Mouse (Mus musculus) spleen, postnatal 36 days (tissue): ENCODE measurements around the gene Flot2.
"Not testable (repeated sequence)": the region's sequence is repeated elsewhere in the genome, so short reads cannot be mapped to it uniquely, and the experiment has no call there.

ENCODE experiments used
- DNase-seq, 2 experiments: peaks; one replicate each; pipeline ENCODE4 v3.0.0; 2022; ENCODE audit warnings: low spot score in 2 of 2, mixed read lengths in 1 of 2

The Flot2 gene

GRCm38 (mm10) chr11:78037831-78038752 is at the start of gene Flot2:
Flot2 (plus strand) TSS chr11:78037931.
- DNase-seq, result peak; percentile 46 to 53

DNA sequence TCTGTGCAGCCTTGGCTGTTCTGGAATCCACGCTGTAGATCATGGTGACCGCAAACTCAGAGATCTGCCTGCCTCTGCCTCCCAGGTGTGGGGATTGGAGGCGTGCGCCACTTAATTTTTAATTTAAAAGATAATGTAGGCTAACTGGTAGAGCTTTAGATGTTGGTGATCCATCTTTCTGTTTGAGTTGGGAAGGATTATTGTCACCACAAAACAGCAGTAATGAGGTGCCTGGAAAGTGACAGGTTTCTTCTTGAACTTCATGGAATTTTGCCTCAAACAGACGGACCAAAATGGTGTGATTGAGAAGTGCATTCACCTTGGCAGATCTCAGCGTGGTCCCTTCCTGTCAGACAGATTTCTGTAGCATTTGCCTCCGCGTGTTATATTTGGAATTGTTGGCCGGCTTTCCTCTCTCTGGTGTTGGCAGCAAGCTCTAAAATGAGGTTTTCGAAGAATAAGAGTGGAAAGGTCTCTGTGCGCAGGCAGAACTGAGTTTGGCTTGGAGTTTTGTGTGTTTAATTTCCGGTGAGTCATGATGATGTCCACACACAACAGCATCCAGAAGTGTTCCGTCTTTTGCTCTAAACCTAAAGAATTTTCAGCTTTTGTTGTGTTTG is 48.5 kb upstream of the Flot2 start:
- no peak for DNase-seq

DNA sequence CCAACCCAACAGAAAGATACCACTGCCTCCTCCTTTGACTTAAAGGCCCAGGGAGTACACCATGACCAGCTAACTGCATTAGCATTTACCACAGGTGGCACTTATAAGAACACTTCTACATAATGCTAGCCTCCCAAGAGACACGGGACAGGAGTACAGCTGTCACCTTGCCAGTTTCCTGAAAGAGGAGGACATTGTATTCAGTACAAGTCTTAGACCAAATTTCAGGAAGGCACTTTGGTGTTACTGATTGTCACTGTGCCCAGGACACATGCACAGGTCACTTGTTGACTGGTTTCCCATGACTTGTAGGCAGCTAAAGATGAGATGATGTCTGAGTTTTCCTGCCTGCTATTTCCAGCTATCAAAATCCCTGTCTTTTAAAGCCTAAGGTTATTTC is 42.2 kb upstream of the Flot2 start:
- no peak for DNase-seq

DNA sequence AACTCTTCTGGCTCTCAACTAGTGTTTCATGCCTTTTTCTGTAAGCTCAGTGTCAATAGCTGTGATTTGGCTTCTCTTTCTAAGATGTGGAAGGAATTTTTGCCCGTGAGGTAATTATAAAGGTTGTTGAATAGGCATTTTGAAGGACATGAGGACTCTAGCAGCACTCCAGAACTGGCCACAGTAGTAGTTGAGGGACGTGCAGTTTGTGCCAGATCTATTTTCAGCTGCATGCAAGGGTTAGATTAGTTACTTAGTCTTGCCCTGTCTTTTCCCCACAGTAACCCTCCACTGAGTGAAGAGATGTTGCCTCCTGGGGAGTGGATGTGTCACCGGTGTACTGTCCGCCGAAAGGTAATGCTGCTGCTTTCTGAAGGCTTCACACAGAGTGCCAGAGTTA is 31.3 kb upstream of the Flot2 start:
- no peak for DNase-seq

DNA sequence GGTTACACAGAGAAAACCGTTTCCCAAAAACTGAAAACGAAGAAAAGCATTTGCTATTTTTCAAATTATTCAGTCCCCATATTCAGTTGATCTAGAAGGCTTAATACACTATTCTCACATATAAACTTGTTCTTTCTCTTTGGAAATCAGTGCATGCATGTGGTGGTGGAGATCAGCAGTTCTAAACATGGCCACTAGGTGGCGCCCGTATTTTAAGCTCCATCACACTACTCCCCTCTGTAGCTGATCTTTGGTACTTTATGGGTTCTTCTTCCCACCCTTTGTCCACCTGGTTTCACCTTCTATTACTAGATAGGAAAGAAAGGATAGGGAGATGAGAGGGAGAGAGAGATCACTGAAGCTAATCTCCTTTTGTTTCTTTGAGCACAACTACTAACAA is 18.1 kb upstream of the Flot2 start:
- DNase-seq, result peak; percentile 43 to 53

GRCm38 (mm10) chr11:78023607-78024006 is 14.1 kb upstream of the Flot2 start:
- DNase-seq, result no peak

GRCm38 (mm10) chr11:78029240-78029639 is 8.5 kb upstream of the Flot2 start:
- DNase-seq, result no peak

DNA sequence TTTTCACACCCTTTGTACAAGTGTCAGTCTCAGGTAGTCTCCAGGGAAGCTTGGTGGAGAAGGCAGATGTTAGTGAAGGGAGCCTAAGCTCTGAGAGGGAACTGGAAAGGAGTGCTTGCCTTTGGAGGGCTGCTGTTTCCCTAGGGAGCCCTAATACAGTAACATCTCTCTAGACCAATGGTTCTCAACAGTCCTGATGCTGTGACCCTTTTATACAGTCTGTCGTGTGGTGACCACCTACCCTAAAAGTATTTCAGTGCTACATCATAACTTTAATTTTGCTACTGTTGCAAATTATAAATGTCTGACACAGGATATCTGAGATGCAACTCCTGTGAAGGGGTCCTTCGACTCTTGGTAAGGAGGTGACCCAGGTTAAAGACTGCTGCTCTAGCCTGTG is 7.1 kb upstream of the Flot2 start:
- no peak for DNase-seq

DNA sequence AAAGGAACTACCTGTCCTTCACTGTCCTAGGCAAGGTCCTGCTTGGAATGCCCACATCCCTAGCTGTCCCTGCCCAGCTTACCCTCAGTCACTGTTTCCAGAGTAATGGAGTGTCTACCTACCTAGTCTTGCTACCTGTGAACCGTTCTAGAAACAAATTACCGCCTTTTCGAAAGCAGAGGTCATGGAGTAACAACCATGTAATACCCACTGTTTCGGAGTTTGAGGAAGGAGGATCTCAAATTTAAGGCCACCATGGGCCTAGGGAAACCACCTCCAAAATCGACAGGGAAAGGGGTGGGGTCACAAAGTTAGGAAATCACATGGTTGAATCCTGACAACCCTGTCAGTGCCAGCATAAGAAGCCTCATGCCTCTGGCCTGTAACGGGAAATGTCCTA is 6.3 kb upstream of the Flot2 start:
- DNase-seq, result no peak

GRCm38 (mm10) chr11:78031947-78032808 is 5.6 kb upstream of the Flot2 start, which contains the start of gene Dhrs13:
Dhrs13 (plus strand) TSS chr11:78032280.
- DNase-seq, result peak; percentile 83 to 88

DNA sequence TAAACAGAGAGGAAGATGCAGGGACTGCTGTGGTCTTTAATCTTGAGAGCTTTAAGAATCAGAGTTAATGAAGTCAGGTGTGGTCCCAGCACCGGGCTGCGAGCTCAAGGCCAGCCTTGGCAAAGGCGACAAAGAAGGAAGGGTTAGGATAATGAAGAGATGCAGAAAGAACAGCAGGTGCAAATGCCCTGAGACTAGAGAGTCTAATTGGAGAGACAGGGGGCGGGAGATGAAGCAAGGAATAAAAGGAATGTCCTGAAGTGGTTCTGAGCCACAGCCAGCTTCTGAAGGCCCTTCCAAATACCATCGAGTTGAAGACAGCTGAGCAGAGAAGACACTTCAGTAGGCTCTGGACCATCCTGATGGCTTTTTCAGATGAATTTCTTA is 4.9 kb upstream of the Flot2 start:
- DNase-seq, result no peak

- DNase-seq, result no peak
These were observed 3.7 kb upstream of the Flot2 start for GRCm38 (mm10) chr11:78033931-78034617.

- no peak for DNase-seq
These were observed 940 bp upstream of the Flot2 start for GRCm38 (mm10) chr11:78036791-78037190.

GRCm38 (mm10) chr11:78040878-78041277 is 3.1 kb downstream of the Flot2 start:
- no peak for DNase-seq

GRCm38 (mm10) chr11:78042290-78042870 is 4.6 kb downstream of the Flot2 start:
- DNase-seq, result not testable (repeated sequence)

- peak; percentile 26 to 27 for DNase-seq
These were observed 7.1 kb downstream of the Flot2 start for GRCm38 (mm10) chr11:78044758-78045251.

- DNase-seq, result not testable (repeated sequence)
These were observed 10.9 kb downstream of the Flot2 start for GRCm38 (mm10) chr11:78048637-78049036.

DNA sequence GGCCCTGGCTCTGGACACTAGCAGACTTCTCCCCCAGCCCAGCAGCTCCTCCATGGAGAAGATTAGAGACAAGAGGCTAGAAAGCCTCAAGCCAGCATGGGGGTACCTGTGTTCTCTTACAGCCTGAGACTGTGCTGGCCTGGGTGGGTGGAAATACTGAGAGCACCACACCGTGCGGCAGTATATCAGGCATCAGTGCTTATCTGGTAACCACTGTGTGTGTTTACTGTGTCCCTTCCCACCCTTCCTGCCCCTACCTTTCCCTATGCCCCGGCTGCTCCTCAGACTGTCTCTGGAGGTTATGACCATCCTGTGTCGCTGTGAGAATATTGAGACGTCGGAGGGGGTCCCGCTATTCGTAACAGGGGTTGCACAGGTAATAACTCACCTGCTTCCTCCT is 15.3 kb downstream of the Flot2 start:
- no peak for DNase-seq

GRCm38 (mm10) chr11:78056946-78057345 is 19.2 kb downstream of the Flot2 start:
- no peak for DNase-seq

DNA sequence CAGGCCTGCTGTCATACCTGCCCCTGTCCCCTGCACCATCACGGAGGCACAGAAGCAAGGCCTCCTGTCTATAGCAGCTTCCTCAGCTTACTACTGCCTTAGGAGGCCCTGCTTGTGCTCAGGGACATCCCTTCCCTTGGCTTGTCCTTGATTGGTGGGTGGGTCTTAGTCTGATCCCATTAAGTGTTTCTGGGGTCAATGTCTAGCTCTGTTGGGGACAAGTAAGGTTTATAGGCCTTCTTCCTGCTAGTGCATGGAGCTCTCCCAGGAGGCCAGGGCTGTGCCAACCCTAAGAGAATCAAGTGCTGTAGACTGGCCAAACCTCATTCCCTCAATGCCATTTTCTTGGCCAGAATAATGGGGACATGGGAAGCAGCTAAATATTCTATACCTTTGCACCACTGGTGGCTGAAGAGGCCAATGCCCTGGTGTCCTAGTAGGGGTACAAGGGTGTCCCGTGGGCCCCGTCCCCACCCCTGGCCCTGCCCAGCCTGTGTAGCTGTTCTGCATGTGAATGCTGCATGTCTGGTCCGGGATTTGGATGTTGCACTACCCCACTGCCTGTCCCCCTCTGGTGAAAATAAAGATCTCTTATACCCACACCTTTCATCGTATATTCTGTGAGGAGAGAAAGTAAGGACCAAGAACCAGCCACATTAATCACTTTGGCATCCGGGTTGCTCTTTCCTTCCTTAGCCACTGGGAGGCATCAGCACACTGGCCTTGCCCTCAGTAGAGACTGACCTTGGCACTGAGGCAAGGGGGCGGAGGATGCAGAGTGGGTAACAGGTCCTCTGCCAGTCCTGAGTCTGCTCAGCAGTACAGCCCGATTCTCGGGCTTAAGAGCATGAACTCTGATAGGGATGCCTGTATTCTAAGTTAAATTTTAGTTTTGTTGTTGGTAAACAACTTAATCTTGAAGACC is 22.4 kb downstream of the Flot2 start:
- peak; percentile 70 to 79 for DNase-seq
